Mouse (Mus musculus): ENCODE results near the gene Nptx1. TPM values are rescaled to one million over a fixed set of nuclear protein-coding genes. Genes with fewer than 3 reads are reported as not detected.

The Nptx1 gene
- total and polyA plus RNA-seq, 2 experiments from 2014 or later = 0.23 to 1.6 TPM

DNA sequence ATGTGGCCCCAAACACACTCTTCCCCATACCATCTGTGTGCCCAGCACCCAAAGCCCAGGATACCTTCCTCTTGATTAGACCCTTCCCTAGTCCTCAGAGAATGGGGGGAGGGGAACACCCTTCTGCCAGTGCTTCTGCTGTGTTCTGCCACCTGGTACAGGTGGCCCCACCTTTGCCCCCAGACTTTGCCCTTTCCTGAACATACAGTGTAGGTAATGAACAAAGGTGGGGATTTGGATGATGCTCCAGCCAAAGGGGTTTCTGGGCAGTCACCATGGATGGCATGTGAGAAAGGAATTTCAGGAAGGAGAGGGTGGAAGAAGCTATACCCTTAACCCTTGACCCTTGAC lies 26.9 kb downstream of the Nptx1 start:
- TF ChIP-seq CTCF (IDR thresholded peaks at IDR 0.05; ENCODE audit: low read depth) (no peak), EP300 (IDR thresholded peaks at IDR 0.05; ENCODE audit: low read depth) (no peak)

DNA sequence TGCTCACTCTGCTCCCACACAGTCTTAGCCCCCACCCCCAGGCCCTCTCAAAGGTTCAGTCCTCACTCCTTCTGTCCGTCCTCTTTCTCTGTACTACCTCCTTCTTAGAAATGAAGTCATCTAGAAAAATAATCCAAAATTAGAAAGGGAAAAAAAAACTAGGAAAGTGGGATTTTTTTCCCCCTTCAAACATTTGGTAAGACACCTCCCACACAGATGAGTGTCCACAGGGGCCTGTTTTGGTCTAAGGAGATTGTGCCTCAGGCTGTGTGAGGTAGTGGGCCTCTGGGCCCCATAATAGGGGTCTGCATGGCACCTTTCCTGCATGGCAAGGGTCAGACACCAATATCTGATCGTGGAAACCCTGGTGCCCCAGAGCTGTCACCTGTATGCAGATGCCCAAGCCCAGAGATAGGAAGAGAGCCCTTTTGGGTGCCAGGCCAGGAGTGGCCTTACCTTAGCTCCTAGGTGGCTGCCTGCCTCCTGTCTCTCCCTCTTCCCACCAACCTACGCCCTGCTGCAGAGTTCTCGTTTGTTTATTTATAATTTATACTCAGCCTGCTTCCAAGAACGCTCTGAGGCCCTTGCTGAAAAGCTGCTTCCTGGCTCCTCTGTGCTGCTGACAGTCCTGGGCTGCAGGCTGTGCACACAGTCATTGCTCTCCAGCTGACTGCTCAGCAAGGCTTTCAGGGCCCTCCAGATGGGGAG lies 27.4 kb downstream of the Nptx1 start:
- Histone ChIP-seq H3K36me3 (replicated peaks; ENCODE audit: control insufficient read depth, insufficient read depth, low read length) (no peaks in the 10 kb centered on the region), H3K27me3 (ENCODE audit: control insufficient read depth, insufficient read depth, low read length) (peaks cover 13% of the 10 kb centered on the region), H3K9ac (replicated peaks; ENCODE audit: low read depth, low read length) (no peak overlapping the region), H3K4me1 (ENCODE audit: control insufficient read depth, insufficient read depth) (peaks cover 3% of the 10 kb centered on the region; the same call in 1 of the 2 replicates), H3K4me3 (ENCODE audit: low read depth, low read length) (no peak overlapping the region), H3K9me3 (replicated peaks; ENCODE audit: control insufficient read depth, low read length) (no peaks in the 10 kb centered on the region), H3K4me2 (ENCODE audit: low read depth, low read length) (no peak overlapping the region), H3K27ac (ENCODE audit: low read depth) (no peak overlapping the region)
- DNase-seq (ENCODE audit: low spot score) (no peak), ATAC-seq (ENCODE audit: insufficient read depth, low read depth) (no peak)
- TF ChIP-seq CTCF (IDR thresholded peaks at IDR 0.05; ENCODE audit: low read depth) = no peak
- no peak for TF ChIP-seq EP300 (IDR thresholded peaks at IDR 0.05; ENCODE audit: low read depth)
- 62% methylated on average over 5 of the region's 5 CpGs for WGBS

More for the DNA sequence above, 26.9 kb downstream of the Nptx1 start:
- Histone ChIP-seq H3K27me3 (ENCODE audit: control insufficient read depth, insufficient read depth, low read length) (peaks cover 8% of the 10 kb centered on the region), H3K36me3 (replicated peaks; ENCODE audit: control insufficient read depth, insufficient read depth, low read length) (no peaks in the 10 kb centered on the region), H3K9ac (replicated peaks; ENCODE audit: low read depth, low read length) (no peak overlapping the region), H3K9me3 (replicated peaks; ENCODE audit: control insufficient read depth, low read length) (no peaks in the 10 kb centered on the region), H3K4me3 (ENCODE audit: low read depth, low read length) (no peak overlapping the region), H3K27ac (ENCODE audit: low read depth) (no peak overlapping the region), H3K4me2 (ENCODE audit: low read depth, low read length) (no peak overlapping the region), H3K4me1 (ENCODE audit: control insufficient read depth, insufficient read depth) (peaks cover 3% of the 10 kb centered on the region; the same call in 1 of the 2 replicates)
- ATAC-seq (ENCODE audit: insufficient read depth, low read depth) (no peak), DNase-seq (ENCODE audit: low spot score) (no peak)

DNA sequence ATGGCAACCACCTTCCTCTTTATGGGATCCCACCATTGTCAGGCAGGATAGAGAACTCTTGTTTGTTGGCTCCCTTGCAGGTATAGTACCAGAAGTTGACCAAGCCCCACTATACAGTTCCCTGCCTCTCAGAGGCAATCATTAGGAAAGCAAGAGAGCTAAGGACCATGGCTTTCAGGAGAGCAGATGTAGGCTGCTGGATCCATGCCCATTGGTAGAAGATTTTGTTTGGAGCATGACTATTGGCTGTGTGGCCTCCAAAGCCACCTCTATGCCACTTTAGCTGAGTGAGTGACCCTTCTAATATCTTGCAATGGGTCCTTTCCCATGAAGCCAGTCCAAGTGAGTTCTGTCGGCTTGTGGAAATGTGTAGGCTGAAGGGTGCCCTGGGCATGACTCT lies 28.2 kb downstream of the Nptx1 start:
- H3K4me3 ChIP-seq (ENCODE audit: low read depth, low read length) = no peak overlapping the region
- H3K27me3 ChIP-seq (ENCODE audit: control insufficient read depth, insufficient read depth, low read length) = peaks cover 21% of the 10 kb centered on the region
- H3K4me2 ChIP-seq (ENCODE audit: low read depth, low read length) = no peak overlapping the region
- WGBS = 82% methylated on average over 1 of the region's 1 CpGs
- H3K9ac ChIP-seq (replicated peaks; ENCODE audit: low read depth, low read length) = no peak overlapping the region
- no peaks in the 10 kb centered on the region for H3K9me3 ChIP-seq (replicated peaks; ENCODE audit: control insufficient read depth, low read length)
- no peak for TF ChIP-seq EP300 (IDR thresholded peaks at IDR 0.05; ENCODE audit: low read depth)
- no peak for TF ChIP-seq CTCF (IDR thresholded peaks at IDR 0.05; ENCODE audit: low read depth)
- no peaks in the 10 kb centered on the region for H3K36me3 ChIP-seq (replicated peaks; ENCODE audit: control insufficient read depth, insufficient read depth, low read length)
- ATAC-seq (ENCODE audit: insufficient read depth, low read depth) = no peak
- no peaks in the 10 kb centered on the region for H3K4me1 ChIP-seq (ENCODE audit: control insufficient read depth, insufficient read depth)
- DNase-seq (ENCODE audit: low spot score) = no peak
- no peak overlapping the region for H3K27ac ChIP-seq (ENCODE audit: low read depth)

DNA sequence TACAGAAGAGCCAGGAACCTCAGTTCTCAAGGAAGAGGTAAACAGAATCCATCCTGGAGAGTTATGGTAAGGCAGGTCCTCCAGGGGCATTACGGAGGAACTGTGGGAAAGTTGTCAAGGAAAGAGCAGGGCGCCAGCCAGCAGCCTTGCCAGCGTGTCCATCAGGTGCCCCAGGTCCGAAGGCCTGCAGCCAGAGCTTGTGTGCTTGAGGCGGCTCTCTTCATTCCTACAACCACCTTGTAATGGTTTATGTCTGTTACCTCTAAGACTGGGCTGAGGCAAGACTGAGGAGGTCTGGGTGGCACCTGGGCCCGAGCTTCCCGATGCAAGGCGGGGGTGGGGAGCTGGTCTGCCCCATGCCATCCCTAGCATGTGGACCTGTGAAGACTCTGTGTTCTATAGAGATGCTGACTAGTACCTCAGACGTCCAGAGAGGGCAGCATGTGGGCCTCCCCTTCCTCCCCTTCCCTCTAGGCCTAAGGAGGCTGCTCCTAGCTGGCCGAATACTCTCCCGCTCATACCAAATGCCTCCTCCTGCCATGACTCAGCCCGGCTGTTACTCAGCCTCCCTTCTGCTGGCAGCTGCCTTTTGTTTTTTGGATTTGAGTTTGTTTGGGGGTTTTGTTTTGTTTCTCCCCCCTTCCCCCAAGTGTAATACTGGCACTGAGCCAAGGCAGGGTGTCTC lies 30.7 kb downstream of the Nptx1 start:
- H3K27ac ChIP-seq (ENCODE audit: low read depth) = no peak overlapping the region
- peaks cover 33% of the 10 kb centered on the region for H3K27me3 ChIP-seq (ENCODE audit: control insufficient read depth, insufficient read depth, low read length)
- H3K9me3 ChIP-seq (replicated peaks; ENCODE audit: control insufficient read depth, low read length) = no peaks in the 10 kb centered on the region
- TF ChIP-seq CTCF (IDR thresholded peaks at IDR 0.05; ENCODE audit: low read depth) = 0 out of 2 replicates have a peak, but pooled peaks have one; percentile 11
- no peak for TF ChIP-seq EP300 (IDR thresholded peaks at IDR 0.05; ENCODE audit: low read depth)
- no peak overlapping the region for H3K4me3 ChIP-seq (ENCODE audit: low read depth, low read length)
- no peak overlapping the region for H3K9ac ChIP-seq (replicated peaks; ENCODE audit: low read depth, low read length)
- no peaks in the 10 kb centered on the region for H3K36me3 ChIP-seq (replicated peaks; ENCODE audit: control insufficient read depth, insufficient read depth, low read length)
- no peak overlapping the region for H3K4me2 ChIP-seq (ENCODE audit: low read depth, low read length)
- WGBS = 59% methylated on average over 12 of the region's 12 CpGs
- ATAC-seq (ENCODE audit: insufficient read depth, low read depth) = peak; percentile 42
- H3K4me1 ChIP-seq (ENCODE audit: control insufficient read depth, insufficient read depth) = no peaks in the 10 kb centered on the region
- no peak for DNase-seq (ENCODE audit: low spot score)

DNA sequence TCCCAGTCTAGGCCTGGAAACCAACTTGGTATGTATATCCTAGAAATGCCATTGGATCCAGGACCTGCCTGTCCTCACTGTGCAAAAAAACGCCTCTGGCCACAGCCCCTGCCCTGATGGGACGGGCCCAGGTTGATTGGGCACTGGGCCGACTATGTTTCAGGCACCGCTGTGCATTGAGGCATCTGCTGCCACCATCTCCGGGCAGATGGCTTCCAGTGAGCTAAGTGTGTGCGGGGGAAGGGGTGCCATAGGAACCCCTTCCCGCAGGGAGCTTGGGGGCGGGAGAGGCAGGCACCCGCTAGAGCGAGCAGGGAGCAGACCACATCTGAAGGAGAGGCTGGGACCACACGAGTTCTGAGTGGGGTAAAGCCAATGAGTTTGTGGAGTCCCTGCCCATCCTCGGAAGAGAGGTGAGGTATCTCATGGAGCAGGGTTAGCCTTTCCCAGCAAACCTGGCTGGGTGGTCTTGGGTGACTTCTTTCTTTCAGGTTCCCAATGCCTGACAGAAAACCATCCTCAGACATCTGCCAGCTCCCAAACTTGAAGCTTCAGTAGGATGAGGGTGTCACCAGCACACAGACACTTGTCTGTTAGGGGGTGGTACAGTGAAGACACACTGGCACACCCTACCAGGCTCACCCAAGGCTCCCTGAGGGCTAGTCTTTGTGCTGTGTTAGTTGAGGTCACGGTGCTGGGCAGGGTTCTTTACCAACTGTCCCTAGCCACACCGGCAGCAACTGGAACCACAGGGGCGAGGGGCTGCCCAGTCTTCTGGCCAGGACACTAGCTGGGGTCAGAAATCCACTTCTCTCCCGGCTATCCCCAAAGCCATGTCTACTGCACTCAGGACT lies 31.5 kb downstream of the Nptx1 start:
- Histone ChIP-seq H3K9ac (replicated peaks; ENCODE audit: low read depth, low read length) (no peak overlapping the region), H3K4me2 (ENCODE audit: low read depth, low read length) (no peak overlapping the region), H3K27ac (ENCODE audit: low read depth) (no peak overlapping the region), H3K4me1 (ENCODE audit: control insufficient read depth, insufficient read depth) (no peaks in the 10 kb centered on the region), H3K9me3 (replicated peaks; ENCODE audit: control insufficient read depth, low read length) (no peaks in the 10 kb centered on the region), H3K4me3 (ENCODE audit: low read depth, low read length) (no peak overlapping the region), H3K27me3 (ENCODE audit: control insufficient read depth, insufficient read depth, low read length) (peaks cover 33% of the 10 kb centered on the region), H3K36me3 (replicated peaks; ENCODE audit: control insufficient read depth, insufficient read depth, low read length) (no peaks in the 10 kb centered on the region)
- DNase-seq (ENCODE audit: low spot score) (no peak), ATAC-seq (ENCODE audit: insufficient read depth, low read depth) (no peak)
- 73% methylated on average over 16 of the region's 16 CpGs for WGBS
- TF ChIP-seq CTCF (IDR thresholded peaks at IDR 0.05; ENCODE audit: low read depth) = no peak
- no peak for TF ChIP-seq EP300 (IDR thresholded peaks at IDR 0.05; ENCODE audit: low read depth)
